Mouse (Mus musculus) embryonic stem cell, embryonic (primary cell): Measurements from ENCODE around the gene Zbtb26.

ENCODE experiments used
- CTCF ChIA-PET, 4 experiments: fragments of 300-600 bp in 2 of 4; fragments of 350-600 bp in 2 of 4; sonication (Branson Sonifier 250); formaldehyde crosslinking; loops; one replicate each; lab custom pipeline; 2022; ENCODE audit warnings: inconsistent platforms in 2 of 4; lab: Charles Lee
- POLR2A ChIA-PET, 4 experiments: fragments of 300-600 bp in 2 of 4; fragments of 350-600 bp in 2 of 4; sonication (Branson Sonifier 250); formaldehyde crosslinking; loops; one replicate each; lab custom pipeline; 2022; ENCODE audit warnings: antibody characterized with exemption in 4 of 4, inconsistent platforms in 1 of 4; lab: Charles Lee

Zbtb26 gene

GRCm38 (mm10) chr2:37422306-37423304 lies 20.3 kb downstream of the Zbtb26 start, which contains the start of gene Rc3h2:
Gene Rc3h2, minus strand, starts transcription at chr2:37422903.
- ChIA-PET CTCF (interaction anchor here in 2 of 4 experiments (1.0 to 1.5 kb wide), 6 partner anchors 8 to 351 kb away, joined by 3 to 6 read pairs (median 3); partner anchors contain the start of genes Pdcl (in 1 of the 2), Rabgap1 (in 1 of the 2), Zbtb26 (in 1 of the 2) and Zbtb6 (in 1 of the 2)), POLR2A (interaction anchor here (0.6 to 6.4 kb wide), 63 partner anchors 8 to 1935 kb away, joined by 3 to 84 read pairs (median 4); partner anchors contain the start of genes Pdcl (in 3 of the 4), Rabgap1 (in 3 of the 4), Zbtb26 (in 3 of the 4) and Zbtb6 (in 3 of the 4))

- ChIA-PET CTCF (interaction anchor here in 3 of 4 experiments (0.6 to 1.5 kb wide), 6 partner anchors 9 to 168 kb away, joined by 3 to 6 read pairs (median 3); partner anchors contain the start of genes Pdcl (in 1 of the 3), Rabgap1 (in 1 of the 3), Zbtb26 (in 1 of the 3) and Zbtb6 (in 1 of the 3)), POLR2A (interaction anchor here (0.7 to 6.4 kb wide), 38 partner anchors 9 to 1382 kb away, joined by 3 to 84 read pairs (median 8); partner anchors contain the start of genes Pdcl (in 3 of the 4), Rabgap1 (in 3 of the 4), Zbtb26 (in 3 of the 4) and Zbtb6 (in 3 of the 4))
Measured at GRCm38 (mm10) chr2:37421903-37422302, 21.0 kb downstream of the Zbtb26 start.

- CTCF ChIA-PET: interaction anchor here in 1 of 4 experiments (0.6 kb wide), 1 partner anchor 47 kb away, joined by 4 read pairs; no protein-coding TSS in a partner anchor
Measured at GRCm38 (mm10) chr2:37395539-37395938, 47.4 kb downstream of the Zbtb26 start.

GRCm38 (mm10) chr2:37382921-37383320 lies 60.0 kb downstream of the Zbtb26 start:
- CTCF ChIA-PET: no interaction called here
- POLR2A ChIA-PET: interaction anchor here in 2 of 4 experiments (0.6 to 0.9 kb wide), 3 partner anchors 12 to 131 kb away, joined by 3 to 4 read pairs (median 3); partner anchors contain the start of gene Pdcl (in 1 of the 2)

More at GRCm38 (mm10) chr2:37395539-37395938, 47.4 kb downstream of the Zbtb26 start:
- POLR2A ChIA-PET: no interaction called here
